11 mouse cellular contexts compared by ENCODE assay signal in the genomic region with DNA sequence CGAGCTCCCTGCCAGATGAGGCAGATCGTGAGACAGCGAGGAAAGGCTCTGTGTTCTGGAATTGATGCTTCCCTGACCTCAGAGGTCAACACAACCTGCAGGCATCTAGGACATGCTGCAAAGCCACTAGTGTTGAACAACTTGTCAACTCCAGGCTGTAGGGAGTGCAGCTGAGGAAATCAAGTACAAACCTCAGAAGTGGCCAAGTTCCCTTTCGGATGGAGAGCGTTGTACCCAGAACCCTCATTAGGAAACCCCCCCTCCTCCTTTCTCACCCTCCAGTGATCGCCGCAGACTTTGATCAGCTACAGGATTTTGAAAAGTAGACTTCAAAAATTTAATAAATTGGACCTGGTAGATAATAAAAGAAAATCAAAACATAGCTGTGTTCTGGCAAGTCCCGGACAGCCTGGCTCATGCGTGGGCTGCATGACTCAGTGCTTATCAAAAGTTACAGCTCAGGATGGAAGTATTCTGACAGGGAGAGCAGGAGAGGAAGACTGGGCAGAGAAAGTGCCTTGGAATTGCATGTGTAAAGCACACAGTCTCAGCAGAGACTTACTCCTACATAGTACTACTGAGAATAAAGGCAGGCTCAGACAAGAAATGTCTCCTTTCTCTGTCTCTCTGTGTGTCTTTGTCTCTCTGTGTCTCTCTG.
DNase-seq lines count a peak whose midpoint lies in the region; ATAC-seq lines count a peak whose summit lies in the region.
"Had no signal": no experiment of that assay in that cellular context is flagged by ENCODE, and none has a peak within 500 bp of the region (broad histone marks: within the 10 kb centered on the region; RNA-seq: fewer than 3 reads in every experiment).

No protein-coding gene starts in this region.

- H3K9ac ChIP-seq in kidney, embryonic 16.5 days (replicated peaks; ENCODE audit: low read length): no peak overlapping the region
- no peak overlapping the region for H3K9ac ChIP-seq in neural tube, embryonic 15.5 days (replicated peaks)
- H3K9ac ChIP-seq: neural tube, embryonic 12.5 days had no signal

- 42% methylated on average over 9 of the region's 9 CpGs for WGBS in kidney, embryonic 16.5 days
- WGBS in neural tube, embryonic 15.5 days: 80% methylated on average over 9 of the region's 9 CpGs

- peak; percentile 36 for DNase-seq in layer of hippocampus, adult 11-12 months (ENCODE audit: low spot score)
- no peak for DNase-seq in layer of hippocampus, postnatal 25 days (ENCODE audit: extremely low spot score in 1 of 2, low spot score in 1 of 2)
- peak; percentile 9 for DNase-seq in urinary bladder, postnatal 25 days (ENCODE audit: low spot score)
- no peak for DNase-seq in urinary bladder, postnatal 10 days (ENCODE audit: low spot score)
- peak; percentile 34 to 42 for DNase-seq in heart, postnatal 10 days
- DNase-seq in retina, embryonic 14.5 days (ENCODE audit: low spot score): no peak
- DNase-seq: cerebellum, postnatal 10 days had no signal

- H3K4me3 ChIP-seq in kidney, embryonic 16.5 days (ENCODE audit: low read length): no peak overlapping the region
- no peak overlapping the region for H3K4me3 ChIP-seq in neural tube, embryonic 15.5 days (replicated peaks)
- H3K4me3 ChIP-seq: neural tube, embryonic 12.5 days had no signal

- H3K4me2 ChIP-seq in kidney, embryonic 16.5 days (replicated peaks; ENCODE audit: low read depth, low read length): no peak overlapping the region
- no peak overlapping the region for H3K4me2 ChIP-seq in neural tube, embryonic 15.5 days
- H3K4me2 ChIP-seq: neural tube, embryonic 12.5 days had no signal

- H3K9me3 ChIP-seq in kidney, embryonic 16.5 days (ENCODE audit: low read length): no peaks in the 10 kb centered on the region
- no peaks in the 10 kb centered on the region for H3K9me3 ChIP-seq in neural tube, embryonic 15.5 days (replicated peaks)
- H3K9me3 ChIP-seq: neural tube, embryonic 12.5 days had no signal

- intact Hi-C loops in heart, postnatal 10 days (cut with DNase I): no loop called here

- ATAC-seq in kidney, embryonic 16.5 days (ENCODE audit: low FRiP score, low TSS enrichment): no peak
- ATAC-seq in neural tube, embryonic 15.5 days (ENCODE audit: low FRiP score): no peak

- no peaks in the 10 kb centered on the region for H3K36me3 ChIP-seq in kidney, embryonic 16.5 days (ENCODE audit: insufficient read depth, low read length)
- H3K36me3 ChIP-seq in neural tube, embryonic 15.5 days: no peaks in the 10 kb centered on the region
- H3K36me3 ChIP-seq: neural tube, embryonic 12.5 days had no signal

- no peaks in the 10 kb centered on the region for H3K27me3 ChIP-seq in kidney, embryonic 16.5 days (ENCODE audit: insufficient read depth, low read length)
- H3K27me3 ChIP-seq in neural tube, embryonic 15.5 days (replicated peaks): no peaks in the 10 kb centered on the region
- H3K27me3 ChIP-seq: neural tube, embryonic 12.5 days had no signal

- H3K27ac ChIP-seq in kidney, embryonic 16.5 days (ENCODE audit: low read length): no peak overlapping the region
- H3K27ac ChIP-seq in neural tube, embryonic 15.5 days (replicated peaks): no peak overlapping the region
- H3K27ac ChIP-seq: kidney, postnatal 0 days; neural tube, embryonic 12.5 days had no signal

- H3K4me1 ChIP-seq in kidney, embryonic 16.5 days (ENCODE audit: insufficient read depth, low read length): no peaks in the 10 kb centered on the region
- H3K4me1 ChIP-seq in neural tube, embryonic 15.5 days: no peaks in the 10 kb centered on the region
- H3K4me1 ChIP-seq: neural tube, embryonic 12.5 days had no signal

Comparison
In these comparisons a context has a peak if more than half of its experiments do, and no peak if none do; other contexts are left out.
1. DNase-seq: peak in layer of hippocampus, adult 11-12 months (single experiment), urinary bladder, postnatal 25 days (single experiment) and heart, postnatal 10 days (2 of 2); none in layer of hippocampus, postnatal 25 days (0 of 2), urinary bladder, postnatal 10 days (single experiment) and retina, embryonic 14.5 days (single experiment).